Mouse (Mus musculus): ENCODE data around the gene Prox1. TPM values are rescaled to one million over a fixed set of nuclear protein-coding genes. Genes with fewer than 3 reads are reported as not detected.

Prox1 gene
- polyA plus RNA-seq, 1 experiment from 2014 or later, result 2.1 TPM

GRCm38 (mm10) chr1:190172979-190173461, 2.5 kb upstream of the Prox1 start:
- Histone ChIP-seq H3K4me2 (peak overlapping the region; percentile 24), H3K36me3 (no peaks in the 10 kb centered on the region), H3K9me3 (no peaks in the 10 kb centered on the region), H3K27ac (no peak overlapping the region), H3K4me3 (peak overlapping the region; percentile 17; the same call in 1 of the 2 replicates), H3K27me3 (peaks cover 84% of the 10 kb centered on the region), H3K9ac (no peak overlapping the region), H3K4me1 (peaks cover 54% of the 10 kb centered on the region)
- WGBS, result 4% methylated on average over 24 of the region's 24 CpGs
- ATAC-seq (ENCODE audit: insufficient number of reproducible peaks, low FRiP score, low TSS enrichment, low read depth), result no peak

GRCm38 (mm10) chr1:190172311-190172978, 1.9 kb upstream of the Prox1 start:
- H3K4me1 ChIP-seq, result peaks cover 54% of the 10 kb centered on the region
- H3K27ac ChIP-seq, result no peak overlapping the region
- H3K9ac ChIP-seq, result no peak overlapping the region
- H3K36me3 ChIP-seq, result no peaks in the 10 kb centered on the region
- H3K9me3 ChIP-seq, result no peaks in the 10 kb centered on the region
- peak overlapping the region; percentile 24 for H3K4me2 ChIP-seq
- H3K27me3 ChIP-seq, result peaks cover 86% of the 10 kb centered on the region
- no peak for ATAC-seq (ENCODE audit: insufficient number of reproducible peaks, low FRiP score, low TSS enrichment, low read depth)
- 5% methylated on average over 32 of the region's 32 CpGs for WGBS
- H3K4me3 ChIP-seq, result peak overlapping the region; percentile 17; the same call in 1 of the 2 replicates

DNA sequence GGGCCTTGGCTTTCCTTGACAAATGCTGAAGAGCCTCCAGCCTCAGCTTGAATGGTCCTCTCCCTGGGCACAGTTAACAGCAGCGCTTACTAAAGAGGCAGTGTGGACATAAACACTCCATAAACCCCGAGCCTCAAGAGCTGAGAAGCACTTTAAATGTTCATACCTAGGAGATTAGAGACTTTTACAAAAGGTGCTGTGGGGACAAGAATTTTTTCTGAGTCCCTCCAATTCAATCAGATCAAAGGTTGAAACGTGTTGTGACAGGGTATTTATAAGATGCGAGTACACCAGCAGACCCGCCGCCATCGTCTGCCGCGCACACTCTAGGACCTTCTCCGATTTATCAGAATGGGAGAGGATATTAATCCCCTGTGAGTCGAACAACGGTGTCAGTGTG, 1.2 kb upstream of the Prox1 start:
- no peak for ATAC-seq (ENCODE audit: insufficient number of reproducible peaks, low FRiP score, low TSS enrichment, low read depth)
- Histone ChIP-seq H3K9me3 (no peaks in the 10 kb centered on the region), H3K4me1 (peaks cover 54% of the 10 kb centered on the region), H3K27me3 (peaks cover 87% of the 10 kb centered on the region), H3K4me3 (no peak overlapping the region), H3K36me3 (no peaks in the 10 kb centered on the region), H3K4me2 (no peak overlapping the region; the same call in 1 of the 2 replicates), H3K9ac (no peak overlapping the region), H3K27ac (no peak overlapping the region)
- WGBS, result 8% methylated on average over 12 of the region's 12 CpGs

DNA sequence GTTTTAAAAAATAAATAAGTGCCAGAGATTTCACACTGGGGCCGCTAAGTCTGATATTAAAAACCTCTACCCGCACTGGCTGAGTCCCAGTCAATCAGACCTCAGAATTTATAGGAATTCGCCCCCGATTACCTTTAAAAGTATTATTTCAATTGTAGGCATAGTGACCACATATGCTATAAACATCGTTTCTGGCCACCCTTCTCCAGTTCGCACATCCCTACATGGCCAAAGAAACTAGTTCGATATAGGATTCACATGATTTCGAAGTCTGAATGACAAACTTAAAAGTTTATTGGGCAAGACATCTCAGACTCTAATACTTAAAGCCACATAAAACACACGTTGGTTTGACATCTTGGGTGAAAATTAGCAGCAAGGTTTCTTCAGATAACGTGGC, 827 bp upstream of the Prox1 start:
- no peak for ATAC-seq (ENCODE audit: insufficient number of reproducible peaks, low FRiP score, low TSS enrichment, low read depth)
- no peaks in the 10 kb centered on the region for H3K9me3 ChIP-seq
- H3K36me3 ChIP-seq, result no peaks in the 10 kb centered on the region
- H3K4me3 ChIP-seq, result peak overlapping the region; percentile 64
- H3K27me3 ChIP-seq, result peaks cover 85% of the 10 kb centered on the region
- peak overlapping the region; percentile 95; the same call in 1 of the 2 replicates for H3K4me2 ChIP-seq
- WGBS, result 6% methylated on average over 10 of the region's 10 CpGs
- H3K27ac ChIP-seq, result no peak overlapping the region
- peaks cover 54% of the 10 kb centered on the region for H3K4me1 ChIP-seq
- H3K9ac ChIP-seq, result no peak overlapping the region

DNA sequence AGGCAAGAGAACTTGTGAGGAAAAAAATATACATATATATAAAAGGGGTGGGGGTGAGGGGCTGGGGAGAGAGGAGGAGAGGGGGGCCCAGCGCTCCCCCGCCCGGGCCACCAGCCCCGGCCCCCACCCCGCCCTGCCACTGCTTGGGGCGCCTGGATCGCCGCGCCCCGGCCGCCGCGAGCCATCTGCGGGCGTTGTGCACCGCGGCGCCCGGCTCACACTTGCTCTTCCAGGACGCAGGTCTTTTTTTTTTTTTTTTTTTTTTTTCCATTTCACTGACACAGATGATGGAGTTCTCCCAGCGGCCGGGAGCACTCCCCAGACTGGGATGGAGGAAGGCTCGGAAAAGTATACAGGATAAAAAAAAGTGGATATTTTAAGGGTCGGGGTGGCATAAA, 304 bp upstream of the Prox1 start:
- Histone ChIP-seq H3K27me3 (peaks cover 80% of the 10 kb centered on the region), H3K9ac (peak overlapping the region; percentile 52; the same call in 1 of the 2 replicates), H3K9me3 (no peaks in the 10 kb centered on the region), H3K4me2 (peak overlapping the region; percentile 95), H3K4me1 (peaks cover 54% of the 10 kb centered on the region), H3K36me3 (no peaks in the 10 kb centered on the region), H3K4me3 (peak overlapping the region; percentile 64), H3K27ac (no peak overlapping the region)
- 1% methylated on average over 19 of the region's 24 CpGs for WGBS
- ATAC-seq (ENCODE audit: insufficient number of reproducible peaks, low FRiP score, low TSS enrichment, low read depth), result no peak

GRCm38 (mm10) chr1:190168761-190169671, 1.5 kb downstream of the Prox1 start:
- Histone ChIP-seq H3K9me3 (no peaks in the 10 kb centered on the region), H3K4me2 (peak overlapping the region; percentile 95), H3K36me3 (no peaks in the 10 kb centered on the region), H3K27ac (no peak overlapping the region), H3K9ac (0 out of 2 replicates have a peak overlapping the region, but pooled peaks have one; percentile 26), H3K4me3 (peak overlapping the region; percentile 64), H3K27me3 (peaks cover 71% of the 10 kb centered on the region), H3K4me1 (peaks cover 40% of the 10 kb centered on the region)
- under 1% methylated on average over 51 of the region's 51 CpGs for WGBS
- ATAC-seq (ENCODE audit: insufficient number of reproducible peaks, low FRiP score, low TSS enrichment, low read depth), result no peak

GRCm38 (mm10) chr1:190168115-190168514, 2.4 kb downstream of the Prox1 start:
- Histone ChIP-seq H3K4me1 (peaks cover 32% of the 10 kb centered on the region), H3K4me2 (peak overlapping the region; percentile 95; the same call in 1 of the 2 replicates), H3K27me3 (peaks cover 63% of the 10 kb centered on the region), H3K36me3 (no peaks in the 10 kb centered on the region), H3K4me3 (peak overlapping the region; percentile 64; the same call in 1 of the 2 replicates), H3K27ac (no peak overlapping the region), H3K9ac (no peak overlapping the region), H3K9me3 (no peaks in the 10 kb centered on the region)
- no peak for ATAC-seq (ENCODE audit: insufficient number of reproducible peaks, low FRiP score, low TSS enrichment, low read depth)
- WGBS, result under 1% methylated on average over 4 of the region's 4 CpGs

GRCm38 (mm10) chr1:190167609-190168008, 2.9 kb downstream of the Prox1 start:
- WGBS, result 11% methylated on average over 1 of the region's 1 CpGs
- H3K9ac ChIP-seq, result no peak overlapping the region
- no peak overlapping the region for H3K27ac ChIP-seq
- no peak overlapping the region for H3K4me3 ChIP-seq
- ATAC-seq (ENCODE audit: insufficient number of reproducible peaks, low FRiP score, low TSS enrichment, low read depth), result no peak
- no peaks in the 10 kb centered on the region for H3K36me3 ChIP-seq
- H3K4me1 ChIP-seq, result peaks cover 27% of the 10 kb centered on the region
- no peaks in the 10 kb centered on the region for H3K9me3 ChIP-seq
- H3K27me3 ChIP-seq, result peaks cover 58% of the 10 kb centered on the region
- no peak overlapping the region for H3K4me2 ChIP-seq

- H3K9me3 ChIP-seq, result no peaks in the 10 kb centered on the region
- WGBS, result 46% methylated on average over 4 of the region's 4 CpGs
- H3K4me2 ChIP-seq, result no peak overlapping the region
- H3K36me3 ChIP-seq, result no peaks in the 10 kb centered on the region
- peaks cover 46% of the 10 kb centered on the region for H3K27me3 ChIP-seq
- no peak overlapping the region for H3K27ac ChIP-seq
- peaks cover 24% of the 10 kb centered on the region for H3K4me1 ChIP-seq
- no peak for ATAC-seq (ENCODE audit: insufficient number of reproducible peaks, low FRiP score, low TSS enrichment, low read depth)
- no peak overlapping the region for H3K4me3 ChIP-seq
- H3K9ac ChIP-seq, result no peak overlapping the region
Measured at GRCm38 (mm10) chr1:190165511-190165910, 5.0 kb downstream of the Prox1 start.

DNA sequence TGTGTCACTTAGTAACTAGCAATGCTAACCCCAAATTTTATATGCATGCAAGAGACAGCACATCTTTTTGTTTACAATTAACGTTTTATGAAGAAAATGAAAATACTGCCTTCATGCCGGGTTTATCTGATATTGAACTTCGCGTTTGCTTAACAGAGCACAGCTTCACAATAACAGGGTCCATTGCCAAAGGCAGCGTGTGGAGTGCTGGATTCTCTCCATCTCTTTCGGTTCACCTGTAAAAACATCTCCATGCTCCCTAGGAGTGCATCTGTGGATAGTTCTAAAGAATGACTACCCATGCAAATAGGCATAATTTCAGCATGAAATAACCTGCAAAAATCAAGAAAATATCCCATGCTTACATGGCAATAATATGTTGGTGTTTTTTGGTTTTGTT, 7.0 kb downstream of the Prox1 start:
- no peaks in the 10 kb centered on the region for H3K36me3 ChIP-seq
- no peaks in the 10 kb centered on the region for H3K9me3 ChIP-seq
- no peak for ATAC-seq (ENCODE audit: insufficient number of reproducible peaks, low FRiP score, low TSS enrichment, low read depth)
- no peak overlapping the region for H3K4me2 ChIP-seq
- no peak overlapping the region for H3K4me3 ChIP-seq
- WGBS, result 81% methylated on average over 6 of the region's 6 CpGs
- H3K27me3 ChIP-seq, result peaks cover 29% of the 10 kb centered on the region
- no peak overlapping the region for H3K27ac ChIP-seq
- H3K4me1 ChIP-seq, result peaks cover 4% of the 10 kb centered on the region
- no peak overlapping the region for H3K9ac ChIP-seq

- Histone ChIP-seq H3K27me3 (peaks cover 24% of the 10 kb centered on the region), H3K9me3 (no peaks in the 10 kb centered on the region), H3K4me1 (0 out of 2 replicates have a peak, but pooled peaks cover 3% of the 10 kb centered on the region), H3K9ac (no peak overlapping the region), H3K4me3 (no peak overlapping the region), H3K4me2 (0 out of 2 replicates have a peak overlapping the region, but pooled peaks have one; percentile 12), H3K27ac (no peak overlapping the region), H3K36me3 (no peaks in the 10 kb centered on the region)
- WGBS, result 68% methylated on average over 19 of the region's 19 CpGs
- no peak for ATAC-seq (ENCODE audit: insufficient number of reproducible peaks, low FRiP score, low TSS enrichment, low read depth)
Measured at GRCm38 (mm10) chr1:190161708-190162465, 8.6 kb downstream of the Prox1 start.

Measured in limb, embryonic 15.5 days (tissue).